Mouse (Mus musculus) layer of hippocampus, postnatal 25 days (tissue): ENCODE results near the gene Rps3. TPM values are rescaled to one million over a fixed set of nuclear protein-coding genes. Genes with fewer than 3 reads are reported as not detected.

ENCODE experiments used
- DNase-seq, 2 experiments: peaks; one replicate each; pipeline ENCODE4 v3.0.0; 2022; ENCODE audit warnings: mixed read lengths in 2 of 2, low spot score in 1 of 2; ENCODE audit errors: extremely low spot score in 1 of 2
- total RNA-seq, 2 experiments: library from RNA; stranded (reverse); gene quantifications; 2 replicates each; pipeline ENCODE4 v1.2.3; 2021

The Rps3 gene
- total RNA-seq, 2 experiments from 2014 or later: 250 to 278 TPM

- no peak for DNase-seq
Measured at GRCm38 (mm10) chr7:99477235-99477634, 6.3 kb downstream of the Rps3 start.

GRCm38 (mm10) chr7:99476558-99477114 is 6.9 kb downstream of the Rps3 start:
- no peak for DNase-seq

- DNase-seq: no peak
Measured at GRCm38 (mm10) chr7:99475562-99475911, 8.0 kb downstream of the Rps3 start.

GRCm38 (mm10) chr7:99474836-99475561 is 8.5 kb downstream of the Rps3 start:
- no peak for DNase-seq

GRCm38 (mm10) chr7:99473638-99474407 is 9.7 kb downstream of the Rps3 start:
- DNase-seq: no peak

- DNase-seq: no peak
Measured at GRCm38 (mm10) chr7:99471578-99471977, 12.0 kb downstream of the Rps3 start.

- DNase-seq: peak in 1 of 2 experiments; percentile 8
Measured at GRCm38 (mm10) chr7:99469680-99470405, 13.7 kb downstream of the Rps3 start.

- peak in 1 of 2 experiments; percentile 56 for DNase-seq
Measured at GRCm38 (mm10) chr7:99468283-99469132, 15.0 kb downstream of the Rps3 start.

GRCm38 (mm10) chr7:99467916-99468282 is 15.6 kb downstream of the Rps3 start:
- DNase-seq: no peak

- no peak for DNase-seq
Measured at GRCm38 (mm10) chr7:99465811-99466210, 17.7 kb downstream of the Rps3 start, which contains the start of gene Klhl35. Klhl35 (plus strand) TSS chr7:99466004.

- DNase-seq: no peak
Measured at GRCm38 (mm10) chr7:99463120-99463519, 20.4 kb downstream of the Rps3 start.

- no peak for DNase-seq
Measured at GRCm38 (mm10) chr7:99459888-99460652, 23.5 kb downstream of the Rps3 start.

GRCm38 (mm10) chr7:99458849-99459248 is 24.7 kb downstream of the Rps3 start:
- no peak for DNase-seq

GRCm38 (mm10) chr7:99454044-99454443 is 29.5 kb downstream of the Rps3 start:
- DNase-seq: no peak

GRCm38 (mm10) chr7:99452859-99453258 is 30.7 kb downstream of the Rps3 start:
- no peak for DNase-seq

- DNase-seq: peak in 1 of 2 experiments; percentile 66
Measured at GRCm38 (mm10) chr7:99450703-99451102, 32.8 kb downstream of the Rps3 start.

GRCm38 (mm10) chr7:99449751-99450150 is 33.8 kb downstream of the Rps3 start:
- DNase-seq: peak in 1 of 2 experiments; percentile 59

- no peak for DNase-seq
Measured at GRCm38 (mm10) chr7:99449063-99449462, 34.5 kb downstream of the Rps3 start.

- DNase-seq: no peak
Measured at GRCm38 (mm10) chr7:99448619-99449018, 34.9 kb downstream of the Rps3 start.
